Mouse (Mus musculus): ENCODE data around the gene Olfr661. TPM values are rescaled to one million over a fixed set of nuclear protein-coding genes. Genes with fewer than 3 reads are reported as not detected.

Gene Olfr661
- total RNA-seq (2021) (not detected), polyA plus RNA-seq (2012; rRNA removed) (not detected in 2 replicates)
- long read RNA-seq: 0 reads

GRCm38 (mm10) chr7:104686201-104686600 lies at the start of gene Olfr661:
Olfr661 (plus strand) TSS chr7:104686501.
- DNase-seq: no peak
- Histone ChIP-seq H3K4me3 (no peak within 1 kb of the TSS), H3K79me2 (replicated peaks; ENCODE audit: control insufficient read depth, insufficient read depth, low read length) (no peaks in the 10 kb centered on the region), H3K27me3 (ENCODE audit: control insufficient read depth, insufficient read depth, low read length) (no peaks in the 10 kb centered on the region), H3K36me3 (ENCODE audit: control insufficient read depth, insufficient read depth, low read length) (no peaks in the 10 kb centered on the region), H3K9ac (ENCODE audit: low read depth, low read length) (no peak within 1 kb of the TSS), H3K27ac (no peak within 1 kb of the TSS), H3K4me1 (ENCODE audit: control insufficient read depth, insufficient read depth, low read length) (no peaks in the 10 kb centered on the region)
- intact Hi-C loops (cut with DNase I): no loop called here
- WGBS: 73% methylated on average over 2 of the region's 2 CpGs
- TF ChIP-seq CTCF (IDR thresholded peaks at IDR 0.05) (no peak), POLR2A (IDR thresholded peaks at IDR 0.05; ENCODE audit: insufficient read depth, low read depth, low read length) (no peak), EP300 (IDR thresholded peaks at IDR 0.05; ENCODE audit: insufficient read depth, low read depth, low read length) (no peak)

GRCm38 (mm10) chr7:104646841-104647482 lies 39.3 kb upstream of the Olfr661 start, which contains the start of gene Olfr658:
Olfr658 (minus strand) TSS chr7:104647305.
- Histone ChIP-seq H3K4me3 (no peak within 1 kb of the TSS), H3K79me2 (replicated peaks; ENCODE audit: control insufficient read depth, insufficient read depth, low read length) (no peaks in the 10 kb centered on the region), H3K27ac (no peak within 1 kb of the TSS), H3K9ac (ENCODE audit: low read depth, low read length) (no peak within 1 kb of the TSS), H3K4me1 (ENCODE audit: control insufficient read depth, insufficient read depth, low read length) (no peaks in the 10 kb centered on the region; the same call in 1 of the 2 replicates), H3K27me3 (ENCODE audit: control insufficient read depth, insufficient read depth, low read length) (no peaks in the 10 kb centered on the region), H3K36me3 (ENCODE audit: control insufficient read depth, insufficient read depth, low read length) (no peaks in the 10 kb centered on the region)
- TF ChIP-seq CTCF (IDR thresholded peaks at IDR 0.05): peak; percentile 45
- no peak for TF ChIP-seq POLR2A (IDR thresholded peaks at IDR 0.05; ENCODE audit: insufficient read depth, low read depth, low read length)
- intact Hi-C loops (cut with DNase I): no loop called here
- 24% methylated on average over 21 of the region's 22 CpGs for WGBS
- peak; percentile 16 to 28 for DNase-seq

- 67% methylated on average over 3 of the region's 3 CpGs for WGBS
- H3K4me1 ChIP-seq (ENCODE audit: control insufficient read depth, insufficient read depth, low read length): no peaks in the 10 kb centered on the region
- no peak for DNase-seq
- no peak within 1 kb of the TSS for H3K9ac ChIP-seq (ENCODE audit: low read depth, low read length)
- no peaks in the 10 kb centered on the region for H3K36me3 ChIP-seq (ENCODE audit: control insufficient read depth, insufficient read depth, low read length)
- H3K4me3 ChIP-seq: no peak within 1 kb of the TSS
- intact Hi-C loops (cut with DNase I): no loop called here
- no peaks in the 10 kb centered on the region for H3K79me2 ChIP-seq (replicated peaks; ENCODE audit: control insufficient read depth, insufficient read depth, low read length)
- TF ChIP-seq CTCF (IDR thresholded peaks at IDR 0.05) (no peak), POLR2A (IDR thresholded peaks at IDR 0.05; ENCODE audit: insufficient read depth, low read depth, low read length) (no peak)
- H3K27me3 ChIP-seq (ENCODE audit: control insufficient read depth, insufficient read depth, low read length): no peaks in the 10 kb centered on the region
- H3K27ac ChIP-seq: no peak within 1 kb of the TSS
These were observed 19.8 kb upstream of the Olfr661 start, which contains the start of gene Olfr659 for GRCm38 (mm10) chr7:104666453-104666852. Olfr659 (plus strand) TSS chr7:104666753.

Other genes with a start within 250 kb of the Olfr661 start
- gene Trim30a, start 221.3 kb upstream of the Olfr661 start, total RNA-seq (2021): 1 to 10 TPM; 3.5 to 3.6 TPM
- 2.6 and 5.3 TPM in 2 replicates for gene Trim30a, start 221.3 kb upstream of the Olfr661 start, polyA plus RNA-seq (2012; rRNA removed)
- under 1 TPM; 0.37 to 0.75 TPM for gene Trim30d, start 178.7 kb upstream of the Olfr661 start, total RNA-seq (2021)
- gene Trim30d, start 178.7 kb upstream of the Olfr661 start, polyA plus RNA-seq (2012; rRNA removed): 0.62 and 0.76 TPM in 2 replicates
- gene Olfr651, start 136.4 kb upstream of the Olfr661 start, total RNA-seq (2021): not detected
- gene Olfr651, start 136.4 kb upstream of the Olfr661 start, polyA plus RNA-seq (2012; rRNA removed): not detected in 2 replicates
- gene Olfr652, start 125.6 kb upstream of the Olfr661 start, total RNA-seq (2021): not detected
- gene Olfr652, start 125.6 kb upstream of the Olfr661 start, polyA plus RNA-seq (2012; rRNA removed): not detected in 2 replicates
- not detected for gene Olfr653, start 109.2 kb upstream of the Olfr661 start, total RNA-seq (2021)
- gene Olfr653, start 109.2 kb upstream of the Olfr661 start, polyA plus RNA-seq (2012; rRNA removed): not detected in 2 replicates
- not detected for gene Olfr654, start 99.5 kb upstream of the Olfr661 start, total RNA-seq (2021)
- not detected in 2 replicates for gene Olfr654, start 99.5 kb upstream of the Olfr661 start, polyA plus RNA-seq (2012; rRNA removed)
- gene Olfr655, start 84.7 kb upstream of the Olfr661 start, total RNA-seq (2021): not detected
- not detected in 2 replicates for gene Olfr655, start 84.7 kb upstream of the Olfr661 start, polyA plus RNA-seq (2012; rRNA removed)
- not detected for gene Olfr656, start 72.5 kb upstream of the Olfr661 start, total RNA-seq (2021)
- not detected in 2 replicates for gene Olfr656, start 72.5 kb upstream of the Olfr661 start, polyA plus RNA-seq (2012; rRNA removed)
- gene Olfr657, start 61.7 kb upstream of the Olfr661 start, total RNA-seq (2021): not detected
- gene Olfr657, start 61.7 kb upstream of the Olfr661 start, polyA plus RNA-seq (2012; rRNA removed): not detected in 2 replicates
- gene Olfr658, start 39.2 kb upstream of the Olfr661 start, total RNA-seq (2021): not detected
- gene Olfr658, start 39.2 kb upstream of the Olfr661 start, polyA plus RNA-seq (2012; rRNA removed): not detected in 2 replicates
- not detected for gene Olfr659, start 19.7 kb upstream of the Olfr661 start, total RNA-seq (2021)
- gene Olfr659, start 19.7 kb upstream of the Olfr661 start, polyA plus RNA-seq (2012; rRNA removed): not detected in 2 replicates
- not detected for gene Usp17le, start 91.0 kb downstream of the Olfr661 start, total RNA-seq (2021)
- gene Usp17le, start 91.0 kb downstream of the Olfr661 start, polyA plus RNA-seq (2012; rRNA removed): not detected in 2 replicates
- gene Usp17lb, start 156.1 kb downstream of the Olfr661 start, total RNA-seq (2021): not detected
- not detected in 2 replicates for gene Usp17lb, start 156.1 kb downstream of the Olfr661 start, polyA plus RNA-seq (2012; rRNA removed)
- not detected for gene Usp17la, start 170.5 kb downstream of the Olfr661 start, total RNA-seq (2021)
- gene Usp17la, start 170.5 kb downstream of the Olfr661 start, polyA plus RNA-seq (2012; rRNA removed): not detected in 2 replicates
- not detected for gene Olfr665, start 191.5 kb downstream of the Olfr661 start, total RNA-seq (2021)
- gene Olfr665, start 191.5 kb downstream of the Olfr661 start, polyA plus RNA-seq (2012; rRNA removed): not detected in 2 replicates
- gene Olfr666, start 209.5 kb downstream of the Olfr661 start, total RNA-seq (2021): not detected
- not detected in 2 replicates for gene Olfr666, start 209.5 kb downstream of the Olfr661 start, polyA plus RNA-seq (2012; rRNA removed)
- gene Olfr667, start 235.0 kb downstream of the Olfr661 start, total RNA-seq (2021): not detected
- gene Olfr667, start 235.0 kb downstream of the Olfr661 start, polyA plus RNA-seq (2012; rRNA removed): not detected in 2 replicates
- not detected for gene Olfr668, start 241.6 kb downstream of the Olfr661 start, total RNA-seq (2021)
- not detected in 2 replicates for gene Olfr668, start 241.6 kb downstream of the Olfr661 start, polyA plus RNA-seq (2012; rRNA removed)
- gene Olfr669, start 247.7 kb downstream of the Olfr661 start, total RNA-seq (2021): not detected
- not detected in 2 replicates for gene Olfr669, start 247.7 kb downstream of the Olfr661 start, polyA plus RNA-seq (2012; rRNA removed)

Data from heart, adult 2 months (tissue).